Mouse (Mus musculus): ENCODE measurements around the gene Tcaf2.

DNA sequence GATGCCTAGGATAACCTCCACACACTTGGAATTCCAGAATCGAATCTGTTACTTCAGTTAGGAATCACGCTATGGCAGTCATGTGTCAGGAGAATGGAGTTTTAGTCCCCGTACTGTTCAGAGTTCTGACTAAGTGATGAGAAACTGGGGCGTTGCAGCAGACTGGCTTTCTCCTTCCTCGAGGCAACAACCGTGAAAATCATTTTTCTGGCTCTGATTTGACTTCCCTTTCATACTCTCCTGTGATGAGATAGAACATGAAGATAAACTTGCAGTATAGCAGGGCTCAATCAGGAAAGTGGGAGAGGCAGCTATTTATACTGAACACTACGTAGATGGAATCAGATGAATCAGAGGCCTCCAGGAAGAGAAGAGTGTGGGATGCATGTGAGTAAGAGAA lies 35.0 kb upstream of the Tcaf2 start:
- no peak for TF ChIP-seq POLR2A (IDR thresholded peaks at IDR 0.05; ENCODE audit: borderline replicate concordance, low read depth, low read length)
- TF ChIP-seq CTCF (IDR thresholded peaks at IDR 0.05; ENCODE audit: low read depth, low read length) = no peak
